Mouse (Mus musculus): ENCODE results near the gene Zmiz2. TPM values are rescaled to one million over a fixed set of nuclear protein-coding genes. Genes with fewer than 3 reads are reported as not detected.
"Not testable (repeated sequence)": the region's sequence is repeated elsewhere in the genome, so short reads cannot be mapped to it uniquely, and the experiment has no call there.

Zmiz2 gene
- total and polyA plus RNA-seq, 2 experiments from 2014 or later, result 29.0 to 136 TPM

DNA sequence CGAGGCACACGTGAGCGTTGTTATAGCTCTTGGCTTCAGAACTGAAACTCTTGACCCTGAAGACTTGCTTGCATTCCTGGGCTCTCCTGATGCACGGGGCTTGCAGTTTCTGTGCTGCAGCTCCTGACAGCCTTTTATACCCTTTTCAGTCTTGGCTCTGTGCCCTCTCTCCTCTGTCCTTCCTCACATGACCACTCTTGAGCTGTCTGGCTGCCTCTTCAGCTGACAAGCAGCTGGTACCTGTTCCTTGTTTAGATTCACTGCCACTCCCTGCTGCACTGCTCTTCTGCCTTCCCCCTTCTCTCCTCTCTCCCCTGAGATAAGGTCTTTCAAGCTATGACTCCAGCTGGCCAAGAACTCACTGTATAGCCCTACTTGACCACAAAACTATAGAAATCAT, 58.6 kb downstream of the Zmiz2 start:
- DNase-seq (ENCODE audit: low spot score) (no peak), ATAC-seq (no peak)
- Histone ChIP-seq H3K4me2 (ENCODE audit: low read depth, low read length) (no peak overlapping the region), H3K27me3 (ENCODE audit: insufficient read depth, low read length) (no peaks in the 10 kb centered on the region), H3K27ac (no peak overlapping the region), H3K4me1 (ENCODE audit: insufficient read depth, low read length) (no peaks in the 10 kb centered on the region), H3K4me3 (ENCODE audit: low read length) (no peak overlapping the region), H3K36me3 (ENCODE audit: insufficient read depth, low read length) (no peaks in the 10 kb centered on the region), H3K9me3 (ENCODE audit: low read length) (no peaks in the 10 kb centered on the region), H3K9ac (replicated peaks; ENCODE audit: low read length) (no peak overlapping the region)
- TF ChIP-seq CTCF (IDR thresholded peaks at IDR 0.05; ENCODE audit: low read depth), result no peak
- 72% methylated on average over 4 of the region's 4 CpGs for WGBS

DNA sequence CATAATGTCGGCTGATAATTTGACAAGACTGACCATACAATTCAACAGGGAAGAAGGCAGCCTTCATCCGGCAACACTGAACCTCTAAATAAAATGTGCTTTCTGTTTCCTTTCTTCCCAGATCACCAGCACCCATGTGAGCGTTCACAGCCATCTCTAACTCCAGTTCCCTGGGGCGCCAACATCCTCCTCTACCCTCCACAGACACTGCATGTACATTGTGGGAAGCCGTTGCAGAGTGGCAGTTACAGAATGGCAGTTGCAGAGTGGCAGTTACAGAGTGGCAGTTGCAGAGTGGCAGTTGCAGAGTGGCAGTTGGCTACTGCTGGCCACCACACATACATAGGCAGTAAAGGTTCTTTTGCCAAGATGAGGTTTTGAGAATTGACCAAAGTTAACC, 59.3 kb downstream of the Zmiz2 start:
- 91% methylated on average over 5 of the region's 5 CpGs for WGBS
- not testable (repeated sequence) for H3K4me2 ChIP-seq (ENCODE audit: low read depth, low read length); H3K27ac ChIP-seq; H3K4me1 ChIP-seq (ENCODE audit: insufficient read depth, low read length); ATAC-seq; DNase-seq (ENCODE audit: low spot score); H3K9me3 ChIP-seq (ENCODE audit: low read length); H3K9ac ChIP-seq (replicated peaks; ENCODE audit: low read length); H3K36me3 ChIP-seq (ENCODE audit: insufficient read depth, low read length); H3K4me3 ChIP-seq (ENCODE audit: low read length); H3K27me3 ChIP-seq (ENCODE audit: insufficient read depth, low read length)

Small RNAs within 50 kb of the gene (microRNA-seq; reads per million reads assigned to microRNA genes)
- gene Mir7651, result 1.2 to 2.1 reads per million in 2 experiments

Other genes starting within 250 kb of the Zmiz2 start
- gene A730071L15Rik, start 189.0 kb upstream of the Zmiz2 start, total RNA-seq (2014; rRNA removed), result 0.18 TPM in 1 of 2 replicates, not detected in the other
- gene A730071L15Rik, start 189.0 kb upstream of the Zmiz2 start, polyA plus RNA-seq (2015; fragmentation: Nextera tagmentation; extraction: Ambion mirVana), result 0.54 and 0.58 TPM in 2 replicates
- 57.3 and 66.7 TPM in 2 replicates for gene Nudcd3, start 188.7 kb upstream of the Zmiz2 start, total RNA-seq (2014; rRNA removed)
- gene Nudcd3, start 188.7 kb upstream of the Zmiz2 start, polyA plus RNA-seq (2015; fragmentation: Nextera tagmentation; extraction: Ambion mirVana), result 63.0 and 63.6 TPM in 2 replicates
- gene Npc1l1, start 158.9 kb upstream of the Zmiz2 start, total RNA-seq (2014; rRNA removed), result 0.05 and 0.07 TPM in 2 replicates
- gene Npc1l1, start 158.9 kb upstream of the Zmiz2 start, polyA plus RNA-seq (2015; fragmentation: Nextera tagmentation; extraction: Ambion mirVana), result 0.04 and 0.08 TPM in 2 replicates
- 76.7 and 79.4 TPM in 2 replicates for gene Ddx56, start 121.3 kb upstream of the Zmiz2 start, total RNA-seq (2014; rRNA removed)
- gene Ddx56, start 121.3 kb upstream of the Zmiz2 start, polyA plus RNA-seq (2015; fragmentation: Nextera tagmentation; extraction: Ambion mirVana), result 65.6 and 69.0 TPM in 2 replicates
- gene Tmed4, start 114.2 kb upstream of the Zmiz2 start, total RNA-seq (2014; rRNA removed), result 82.0 and 95.4 TPM in 2 replicates
- 103 and 114 TPM in 2 replicates for gene Tmed4, start 114.2 kb upstream of the Zmiz2 start, polyA plus RNA-seq (2015; fragmentation: Nextera tagmentation; extraction: Ambion mirVana)
- 139 TPM in 2 replicates for gene Ogdh, start 97.4 kb upstream of the Zmiz2 start, total RNA-seq (2014; rRNA removed)
- gene Ogdh, start 97.4 kb upstream of the Zmiz2 start, polyA plus RNA-seq (2015; fragmentation: Nextera tagmentation; extraction: Ambion mirVana), result 139 and 151 TPM in 2 replicates
- 2,267 and 2,460 TPM in 2 replicates for gene Ppia, start 26.4 kb downstream of the Zmiz2 start, total RNA-seq (2014; rRNA removed)
- 5,475 and 5,597 TPM in 2 replicates for gene Ppia, start 26.4 kb downstream of the Zmiz2 start, polyA plus RNA-seq (2015; fragmentation: Nextera tagmentation; extraction: Ambion mirVana)
- 75.5 and 95.0 TPM in 2 replicates for gene H2afv, start 55.4 kb downstream of the Zmiz2 start, total RNA-seq (2014; rRNA removed)
- gene H2afv, start 55.4 kb downstream of the Zmiz2 start, polyA plus RNA-seq (2015; fragmentation: Nextera tagmentation; extraction: Ambion mirVana), result 251 and 254 TPM in 2 replicates
- gene Purb, start 86.8 kb downstream of the Zmiz2 start, total RNA-seq (2014; rRNA removed), result 35.9 and 36.9 TPM in 2 replicates
- 17.1 and 17.9 TPM in 2 replicates for gene Purb, start 86.8 kb downstream of the Zmiz2 start, polyA plus RNA-seq (2015; fragmentation: Nextera tagmentation; extraction: Ambion mirVana)
- 0.68 and 1.0 TPM in 2 replicates for gene Myo1g, start 131.9 kb downstream of the Zmiz2 start, total RNA-seq (2014; rRNA removed)
- gene Myo1g, start 131.9 kb downstream of the Zmiz2 start, polyA plus RNA-seq (2015; fragmentation: Nextera tagmentation; extraction: Ambion mirVana), result 0.39 and 0.50 TPM in 2 replicates
- gene Ccm2, start 157.8 kb downstream of the Zmiz2 start, total RNA-seq (2014; rRNA removed), result 62.8 and 77.5 TPM in 2 replicates
- 74.1 and 80.2 TPM in 2 replicates for gene Ccm2, start 157.8 kb downstream of the Zmiz2 start, polyA plus RNA-seq (2015; fragmentation: Nextera tagmentation; extraction: Ambion mirVana)
- 84.0 and 84.9 TPM in 2 replicates for gene Nacad, start 217.0 kb downstream of the Zmiz2 start, total RNA-seq (2014; rRNA removed)
- gene Nacad, start 217.0 kb downstream of the Zmiz2 start, polyA plus RNA-seq (2015; fragmentation: Nextera tagmentation; extraction: Ambion mirVana), result 54.7 and 56.7 TPM in 2 replicates
- 44.0 and 53.5 TPM in 2 replicates for gene Tbrg4, start 237.0 kb downstream of the Zmiz2 start, total RNA-seq (2014; rRNA removed)
- gene Tbrg4, start 237.0 kb downstream of the Zmiz2 start, polyA plus RNA-seq (2015; fragmentation: Nextera tagmentation; extraction: Ambion mirVana), result 31.3 and 34.7 TPM in 2 replicates
- gene Wap, start 249.6 kb downstream of the Zmiz2 start, total RNA-seq (2014; rRNA removed), result not detected in 2 replicates
- gene Wap, start 249.6 kb downstream of the Zmiz2 start, polyA plus RNA-seq (2015; fragmentation: Nextera tagmentation; extraction: Ambion mirVana), result not detected in 2 replicates